ENCODE assay signal across 8 mouse cellular contexts in genomic region chr16:44063025-44063894, GRCm38 (mm10). TPM values are rescaled to one million over a fixed set of nuclear protein-coding genes. Genes with fewer than 3 reads are reported as not detected.
DNase-seq lines count a peak whose midpoint lies in the region; ATAC-seq and TF ChIP-seq lines count a peak whose summit lies in the region.

TSS of gene Gramd1c (minus strand) at chr16:44063345.

- H3K9me3 ChIP-seq in lung, embryonic 15.5 days, result no peaks in the 10 kb centered on the region

- no peak for TF ChIP-seq POLR2A in olfactory bulb, adult 2 months (IDR thresholded peaks at IDR 0.05; ENCODE audit: insufficient read depth, low read depth, low read length)

- peak within 1 kb of the TSS; percentile 58 for H3K4me2 ChIP-seq in lung, embryonic 15.5 days

- peak within 1 kb of the TSS; percentile 56 for H3K4me3 ChIP-seq in lung, embryonic 15.5 days
- H3K4me3 ChIP-seq in olfactory bulb, adult 2 months (ENCODE audit: insufficient read depth, low read depth, low read length), result peak within 1 kb of the TSS; percentile 65

- 0 out of 2 replicates have a peak, but pooled peaks have one; percentile 33 for TF ChIP-seq CTCF in olfactory bulb, adult 2 months (IDR thresholded peaks at IDR 0.05; ENCODE audit: insufficient read depth, low read depth, low read length)

- peak within 1 kb of the TSS; percentile 51 for H3K9ac ChIP-seq in lung, embryonic 15.5 days

- 6% methylated on average over 45 of the region's 45 CpGs for WGBS in lung, embryonic 15.5 days
- WGBS in olfactory bulb, adult 2 months, result 6% methylated on average over 45 of the region's 45 CpGs

- H3K36me3 ChIP-seq in lung, embryonic 15.5 days, result no peaks in the 10 kb centered on the region

- H3K27ac ChIP-seq in lung, embryonic 15.5 days, result peak within 1 kb of the TSS; percentile 60; the same call in 1 of the 2 replicates
- no peak within 1 kb of the TSS for H3K27ac ChIP-seq in olfactory bulb, adult 2 months (ENCODE audit: insufficient read depth, low read depth, low read length)

- peaks cover 7% of the 10 kb centered on the region; the same call in 1 of the 2 replicates for H3K4me1 ChIP-seq in lung, embryonic 15.5 days
- H3K4me1 ChIP-seq in olfactory bulb, adult 2 months (ENCODE audit: control insufficient read depth, insufficient read depth, low read length), result 0 out of 2 replicates have a peak, but pooled peaks cover 3% of the 10 kb centered on the region

- peak; percentile 87 for DNase-seq in R1 (ENCODE audit: low read depth, low spot score)
- peak; percentile 49 for DNase-seq in cerebellum, adult 9-10 months
- DNase-seq in layer of hippocampus, adult 9-11 months, result peak; percentile 54
- DNase-seq in thymus, postnatal 10 days (ENCODE audit: low spot score in 2 of 2), result peak; percentile 6 to 27

- ATAC-seq in frontal cortex, adult (ENCODE audit: low TSS enrichment), result peak; percentile 88
- ATAC-seq in hematopoietic stem cell, adult 5-6 weeks (replicated peaks in 1 of 2; ENCODE audit: insufficient read depth in 1 of 2, low FRiP score in 2 of 2, low TSS enrichment in 1 of 2, low read depth in 1 of 2, poor library complexity in 2 of 2, severe bottlenecking in 2 of 2), result peak; percentile 63 to 75
- peak; percentile 89 for ATAC-seq in lung, embryonic 15.5 days (ENCODE audit: borderline replicate concordance, extremely low read depth, low FRiP score, low TSS enrichment)

- H3K27me3 ChIP-seq in lung, embryonic 15.5 days, result no peaks in the 10 kb centered on the region

RNA-seq across cellular contexts. Expression of gene Gramd1c, which starts in this region (rescaled TPM):
- 6.2 and 11.8 TPM in 2 replicates for total RNA-seq in hematopoietic stem cell, adult 5-6 weeks (2017)
- polyA plus RNA-seq in lung, embryonic 15.5 days (2015; fragmentation: Nextera tagmentation; extraction: Ambion mirVana), result 6.7 and 7.0 TPM in 2 replicates
- not detected in 2 replicates for polyA plus RNA-seq in olfactory bulb, adult 2 months (2012; ENCODE audit: insufficient read depth, insufficient read length, low replicate concordance, missing spikeins)

Comparison
In these comparisons a context has a peak if more than half of its experiments do, and no peak if none do; other contexts are left out.
1. DNase-seq: peak in every context shown above with its lines; median percentile 87 in R1; 54 in layer of hippocampus, adult 9-11 months; 49 in cerebellum, adult 9-10 months; 16 in thymus, postnatal 10 days.